Mouse (Mus musculus) CD4-positive, CD25-positive, alpha-beta regulatory T cell, adult 9 weeks (primary cell): ENCODE results near the gene Rgl1. TPM values are rescaled to one million over a fixed set of nuclear protein-coding genes. Genes with fewer than 3 reads are reported as not detected.

Experiments
- polyA plus RNA-seq: library from polyadenylated mRNA; unstranded; fragments of 100-300 nt; shearing (Covaris generic); gene quantifications from one replicate; pipeline ENCODE4 v1.2.1, GENCODE M21; 2017

Gene Rgl1
- polyA plus RNA-seq: 0.50 TPM

DNA sequence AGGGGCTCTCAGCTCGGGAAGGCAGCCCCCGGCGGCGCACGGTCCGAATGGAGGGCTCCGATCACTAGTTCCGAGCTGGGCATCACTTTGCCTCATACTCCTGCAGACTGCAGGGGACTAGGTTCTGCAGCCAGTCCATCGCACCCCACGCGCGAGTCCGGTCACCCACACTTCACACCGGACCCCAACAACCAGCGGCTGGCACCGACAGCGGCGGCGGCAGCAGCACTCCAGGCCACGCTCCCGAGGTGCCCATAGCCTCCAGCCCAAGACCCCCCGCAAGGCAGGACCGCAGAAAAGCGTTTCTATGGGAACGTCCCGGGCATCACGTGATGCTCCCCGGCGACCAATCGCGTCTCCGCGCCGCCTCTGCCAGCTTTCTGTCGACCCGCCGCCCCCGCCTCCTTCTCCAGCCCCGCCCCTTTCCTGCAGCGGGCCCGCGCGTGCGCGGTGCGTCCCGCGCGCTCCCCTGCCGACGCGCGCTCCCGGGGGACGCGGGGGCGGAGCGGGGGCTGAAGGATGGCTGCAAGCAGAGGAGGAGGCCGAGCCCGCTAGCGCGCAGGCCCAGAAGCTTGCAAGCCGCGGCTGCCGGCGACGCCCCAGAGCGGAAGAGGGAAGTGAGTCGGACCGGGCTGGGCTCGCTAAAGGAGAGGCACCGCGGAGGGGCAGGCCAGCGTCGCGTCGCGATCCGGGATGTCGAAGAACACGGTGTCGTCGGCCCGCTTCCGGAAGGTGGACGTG is at the start of gene Rgl1, which contains the start of gene Arpc5:
Rgl1 (minus strand) TSS at position 320 of the 741 bp plus-strand sequence.
Arpc5 (plus strand) TSS at position 511 of the 741 bp plus-strand sequence.

DNA sequence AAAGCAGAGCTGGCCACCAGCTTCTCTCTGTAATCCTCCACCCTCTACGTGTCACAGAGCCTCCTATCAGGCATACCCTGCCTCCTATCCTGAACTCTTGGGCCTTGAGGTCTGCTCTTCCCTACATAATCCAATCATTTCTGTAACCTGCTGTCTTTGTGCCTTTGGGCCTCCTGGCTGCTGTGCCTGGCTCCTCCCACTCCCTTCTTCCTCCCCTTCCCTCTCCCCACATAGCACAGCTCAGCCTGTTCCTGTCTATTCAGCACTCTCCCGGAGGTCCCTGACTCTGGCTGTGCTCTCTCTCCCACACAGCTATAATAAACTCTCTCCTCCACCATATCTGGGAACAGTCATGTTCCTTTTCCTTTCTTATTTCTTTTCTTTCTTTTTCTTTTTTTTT is 33.7 kb upstream of the Rgl1 start, which contains the start of gene Ncf2:
Ncf2 (plus strand) TSS at position 298 of the 400 bp plus-strand sequence.

DNA sequence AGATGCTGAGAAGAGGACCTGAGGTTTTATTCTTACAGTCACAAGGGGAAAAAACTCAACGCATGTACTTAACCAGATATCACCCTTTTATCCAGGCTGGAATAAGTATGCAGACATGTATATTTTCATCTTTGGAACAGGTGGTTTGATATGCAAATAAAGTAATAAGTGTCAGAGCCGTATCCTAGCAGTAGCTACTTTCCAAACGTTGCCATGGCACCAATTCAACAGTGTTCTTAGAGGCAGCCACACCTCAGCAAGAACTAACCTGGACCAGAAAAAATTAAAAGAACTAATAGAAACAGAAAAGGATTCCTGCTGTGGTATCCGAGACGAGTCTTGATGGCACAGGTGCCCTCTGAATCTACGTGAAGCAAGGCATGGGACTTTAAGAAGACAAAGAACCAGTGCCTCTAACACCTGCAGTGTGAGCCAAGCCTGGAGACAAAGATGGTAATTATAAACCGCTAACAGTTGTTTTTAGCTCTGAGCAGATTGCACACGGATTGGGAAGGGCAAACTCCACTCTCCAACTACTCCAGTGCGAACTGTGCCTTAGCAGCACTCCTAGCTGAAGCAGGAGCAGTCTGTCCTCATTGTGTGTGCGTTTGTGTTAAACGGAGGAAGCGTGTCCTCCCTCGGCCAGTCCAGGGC is 15.7 kb downstream of the Rgl1 start, which contains the start of gene Apobec4:
Apobec4 (plus strand) TSS at position 240 of the 654 bp plus-strand sequence.

Other genes with a start within 250 kb of the Rgl1 start
- gene Apobec4, start 15.8 kb downstream of the Rgl1 start, polyA plus RNA-seq: not detected
- 786 TPM for gene Arpc5, start 191 bp upstream of the Rgl1 start, polyA plus RNA-seq
- gene Ncf2, start 33.8 kb upstream of the Rgl1 start, polyA plus RNA-seq: 6.4 TPM
- gene Smg7, start 136.3 kb upstream of the Rgl1 start, polyA plus RNA-seq: 43.3 TPM
- 0.69 TPM for gene Nmnat2, start 188.6 kb upstream of the Rgl1 start, polyA plus RNA-seq